Mouse (Mus musculus) retina, adult 2 months (tissue): ENCODE data around the gene Gpr21.
"Not testable (repeated sequence)": the region's sequence is repeated elsewhere in the genome, so short reads cannot be mapped to it uniquely, and the experiment has no call there.

Experiments used
- DNase-seq: peaks from one replicate; pipeline ENCODE4 v3.0.0-alpha.2; 2012; ENCODE audit warnings: low read depth, low spot score

Gpr21 gene

DNA sequence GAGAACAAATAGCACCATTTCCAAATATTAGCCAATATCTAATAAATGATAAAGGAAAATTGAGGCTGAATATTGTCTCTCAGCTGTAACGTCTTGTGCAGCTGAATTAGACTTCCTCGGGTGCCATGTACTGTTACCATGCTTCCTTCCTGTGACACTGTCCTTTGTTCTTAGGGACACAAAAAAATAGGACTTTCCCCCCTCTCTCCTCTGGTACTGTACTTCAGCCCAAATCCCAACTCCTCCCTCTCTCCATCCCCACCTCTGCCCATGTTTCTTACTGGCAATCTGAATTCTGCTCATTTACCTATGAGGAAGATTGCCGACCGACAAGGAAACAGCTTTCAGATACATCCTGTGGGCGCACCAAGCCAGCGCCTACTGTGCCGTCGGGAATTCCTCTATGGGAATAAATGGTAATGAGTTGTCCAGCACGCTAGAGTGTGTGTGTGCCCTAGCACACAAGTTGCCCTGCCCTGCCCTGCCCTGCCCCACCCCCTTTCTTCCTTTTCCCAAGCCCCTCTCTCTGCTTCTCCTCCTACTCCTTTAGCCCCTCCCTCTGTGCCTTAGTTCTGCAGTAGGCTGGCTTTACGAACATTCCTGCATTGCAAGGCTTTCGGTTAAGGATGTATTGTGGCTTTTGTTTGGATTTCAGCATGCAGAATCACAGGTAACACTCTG lies at the start of gene Gpr21:
TSS of gene Gpr21 (plus strand) at position 303 of the 681 bp plus-strand sequence.
- DNase-seq, result no peak

DNA sequence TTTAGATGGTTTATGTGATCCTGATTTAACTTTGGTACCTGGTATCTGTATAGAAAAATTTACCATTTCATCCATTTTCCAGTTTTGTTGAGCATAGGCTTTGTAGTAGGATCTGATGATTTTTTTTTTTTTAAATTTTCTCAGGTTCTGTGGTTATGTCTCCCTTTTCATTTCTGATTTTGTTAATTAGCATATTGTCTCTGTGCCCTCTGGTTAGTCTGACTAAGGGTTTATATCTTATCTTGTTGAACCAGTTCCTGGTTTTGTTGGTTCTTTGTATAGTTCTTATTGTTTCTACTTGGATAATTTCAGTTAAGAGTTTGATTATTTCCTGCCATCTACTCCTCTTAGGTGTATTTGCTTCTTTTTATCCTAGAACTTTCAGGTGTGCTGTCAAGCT lies 36.6 kb upstream of the Gpr21 start:
- DNase-seq, result no peak

DNA sequence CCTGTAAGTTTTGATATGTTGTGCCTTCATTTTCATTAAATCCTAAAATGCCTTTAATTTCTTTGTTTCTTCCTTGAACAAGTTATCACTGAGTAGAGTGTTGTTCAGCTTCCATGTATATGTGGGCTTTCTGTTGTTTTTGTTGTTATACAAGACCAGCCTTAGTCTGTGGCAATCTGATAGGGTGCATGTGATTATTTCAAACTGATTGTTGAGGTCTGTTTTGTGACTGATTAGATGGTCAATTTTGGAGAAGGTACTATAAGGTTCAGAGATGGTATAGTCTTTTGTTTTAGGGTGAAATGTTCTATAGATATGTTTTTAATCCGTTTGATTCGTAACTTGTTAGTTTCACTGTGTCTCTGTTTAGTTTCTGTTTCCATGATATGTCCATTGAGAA lies 36.1 kb upstream of the Gpr21 start:
- no peak for DNase-seq

DNA sequence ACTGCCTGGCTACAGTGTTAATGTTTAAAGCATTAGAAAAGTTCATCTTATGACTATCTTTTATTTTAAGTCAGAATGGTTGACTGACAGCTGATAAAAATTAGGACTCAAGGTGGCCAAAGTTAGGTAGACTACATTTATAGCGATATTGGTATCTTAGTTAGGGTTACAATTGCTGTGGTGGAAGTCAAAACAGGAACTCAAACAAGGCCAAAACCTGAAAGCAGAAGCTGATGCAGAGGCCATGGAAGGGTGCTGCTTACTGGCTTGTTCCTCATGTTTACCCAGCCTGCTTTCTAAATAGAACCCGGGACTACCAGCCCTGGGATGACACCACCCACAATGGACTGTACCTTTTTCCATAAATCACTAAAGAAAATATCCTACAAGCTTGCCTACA lies 32.0 kb upstream of the Gpr21 start:
- DNase-seq, result no peak

DNA sequence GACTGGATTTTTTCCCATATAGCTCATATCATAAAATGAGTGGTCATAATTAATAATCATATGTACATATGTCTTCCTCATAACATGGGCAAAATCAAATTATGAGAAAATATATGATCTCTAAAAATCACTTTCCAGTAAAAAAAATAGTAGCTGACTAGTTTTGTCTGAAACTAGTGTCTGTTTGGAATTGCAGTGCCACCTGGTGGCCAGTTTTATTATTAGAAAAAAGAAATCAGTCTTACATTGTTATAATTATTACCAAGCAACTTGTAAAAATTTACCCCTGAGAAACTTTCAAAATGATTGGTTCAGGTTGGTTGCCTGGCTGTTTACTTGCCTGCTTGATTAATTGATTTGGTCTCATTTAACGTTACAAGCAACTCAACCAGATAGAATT lies 30.8 kb upstream of the Gpr21 start:
- peak; percentile 23 for DNase-seq

DNA sequence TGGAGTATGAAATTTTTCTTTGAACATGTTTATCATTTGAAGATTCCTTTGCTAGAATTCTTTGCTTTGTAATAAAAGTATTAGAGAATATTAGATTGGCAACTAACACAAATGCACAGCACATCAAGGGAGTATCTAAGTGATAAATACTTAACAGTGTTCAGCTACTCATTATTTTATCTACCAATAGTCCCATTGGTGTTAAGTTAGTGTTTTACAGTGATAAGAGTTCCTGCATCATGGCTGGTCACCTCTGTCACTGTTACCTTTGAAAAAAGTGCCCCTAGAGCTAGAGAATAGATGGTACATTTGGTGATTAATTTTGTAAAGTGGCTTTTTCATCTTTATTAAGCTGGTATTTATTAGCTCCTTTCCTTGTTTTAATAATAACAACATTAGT lies 29.7 kb upstream of the Gpr21 start:
- DNase-seq, result no peak

DNA sequence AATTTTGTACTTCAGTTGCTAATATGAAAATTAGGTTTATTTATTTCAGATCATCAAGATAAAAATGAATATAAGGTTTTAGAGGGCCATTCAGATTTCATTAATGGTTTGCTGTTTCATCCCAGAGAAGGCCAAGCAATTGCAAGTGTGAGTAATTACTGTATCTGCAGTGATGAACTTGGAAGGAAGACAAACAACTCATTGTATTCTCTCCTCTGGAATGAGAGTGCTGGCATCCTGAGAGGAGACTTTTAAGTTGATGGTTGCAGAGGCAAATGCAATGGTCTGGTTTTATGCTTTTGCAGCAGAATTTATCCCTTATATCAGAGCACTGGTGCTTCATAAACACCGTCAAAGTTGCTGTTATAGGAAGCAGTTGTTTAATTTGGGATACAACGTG lies 27.2 kb upstream of the Gpr21 start:
- DNase-seq, result no peak

DNA sequence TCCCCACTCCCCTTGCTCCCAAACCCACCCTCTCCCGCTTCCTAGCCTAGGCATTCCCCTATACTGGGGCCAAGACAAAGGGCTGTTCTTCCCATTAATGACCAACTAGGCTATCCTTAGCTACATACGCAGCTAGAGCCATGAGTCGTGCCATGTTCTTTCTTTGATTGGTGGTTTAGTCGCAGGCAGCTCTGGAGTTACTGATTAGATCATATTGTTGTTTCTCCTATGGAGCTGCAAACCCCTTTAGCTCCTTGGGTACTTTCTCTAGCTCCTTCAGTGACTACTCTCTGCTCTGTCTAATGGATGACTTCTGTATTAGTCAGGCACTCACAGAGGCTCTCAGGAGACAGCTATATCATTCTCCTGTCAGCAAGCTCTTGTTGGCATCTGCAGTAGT lies 18.8 kb upstream of the Gpr21 start:
- DNase-seq, result no peak

DNA sequence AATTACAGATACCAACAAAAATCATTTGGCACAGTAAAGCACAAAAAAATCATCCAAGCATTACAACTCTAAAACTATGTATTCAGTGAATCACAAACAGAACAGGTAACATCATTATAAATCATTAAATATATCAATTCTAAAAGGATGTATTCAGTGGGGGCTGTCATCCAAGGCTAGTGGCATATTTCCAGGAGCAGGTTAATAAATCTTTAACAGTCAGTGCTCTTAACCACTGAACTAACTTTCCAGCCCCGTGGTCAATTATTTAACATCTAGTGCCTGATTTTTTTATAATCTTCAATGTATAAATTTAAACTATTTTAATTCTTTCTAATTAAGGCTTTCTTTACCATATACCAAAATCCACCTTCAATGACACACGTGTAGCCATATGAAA lies 10.3 kb upstream of the Gpr21 start:
- not testable (repeated sequence) for DNase-seq

DNA sequence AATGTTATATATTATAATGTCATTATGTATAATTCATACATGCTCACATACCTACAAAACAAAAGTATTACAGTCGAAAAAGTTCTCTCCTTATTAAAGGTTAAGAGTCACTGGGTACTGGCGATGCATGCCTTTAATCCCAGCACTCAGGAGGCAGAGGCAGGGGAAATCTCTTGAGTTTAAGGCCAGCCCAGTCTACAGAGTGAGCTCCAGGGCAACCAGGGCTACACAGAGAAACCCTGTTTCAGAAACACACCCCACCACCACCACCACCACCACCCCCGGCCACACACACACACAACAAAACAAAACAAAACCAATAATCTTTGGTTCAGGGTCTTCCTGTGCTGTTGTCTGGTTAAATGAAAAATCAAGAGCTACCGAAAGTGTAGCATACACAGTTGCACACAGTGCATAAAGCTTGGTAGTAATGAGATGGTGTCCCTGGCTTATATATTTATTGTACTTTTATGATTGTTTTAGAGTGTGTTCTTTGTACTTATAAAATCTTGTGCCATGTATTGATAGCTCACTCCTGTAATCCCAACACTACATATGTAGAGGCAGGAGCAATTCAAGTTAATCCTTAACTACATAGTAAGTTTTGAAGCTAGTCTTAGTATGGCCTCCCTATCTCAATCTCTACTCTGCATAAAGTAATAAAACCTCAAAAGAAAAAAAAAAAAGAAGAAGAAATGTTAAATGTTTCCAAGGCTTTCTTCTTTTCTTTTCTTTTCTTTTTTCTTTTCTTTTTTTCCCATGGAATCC lies 4.8 kb upstream of the Gpr21 start:
- no peak for DNase-seq

DNA sequence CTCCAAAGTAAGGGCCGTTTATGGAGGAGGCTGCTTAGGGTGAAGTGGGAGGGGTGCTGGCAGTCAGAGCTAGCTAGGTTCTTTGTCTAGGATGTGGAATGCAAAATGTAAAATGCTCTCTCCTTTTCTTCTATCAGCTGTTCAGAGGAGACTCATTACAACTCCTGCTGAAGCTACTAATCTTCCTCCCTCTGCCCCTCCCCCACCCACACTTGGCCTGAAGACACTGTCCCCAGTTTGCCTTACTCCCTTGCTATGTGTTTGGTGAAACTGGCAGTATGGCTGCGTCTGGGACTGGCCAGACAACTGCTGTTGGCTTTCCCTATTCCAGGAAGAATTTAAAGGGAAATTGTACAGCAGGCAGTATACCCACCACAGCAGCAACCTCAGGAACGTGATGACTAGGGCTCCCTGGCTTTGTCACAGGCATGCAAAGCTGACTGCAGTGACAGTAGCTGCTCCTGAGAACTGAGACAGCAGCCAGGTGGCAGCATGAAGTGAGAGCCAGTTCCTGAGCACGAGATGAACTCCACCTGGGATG lies 860 bp downstream of the Gpr21 start:
- DNase-seq, result no peak

DNA sequence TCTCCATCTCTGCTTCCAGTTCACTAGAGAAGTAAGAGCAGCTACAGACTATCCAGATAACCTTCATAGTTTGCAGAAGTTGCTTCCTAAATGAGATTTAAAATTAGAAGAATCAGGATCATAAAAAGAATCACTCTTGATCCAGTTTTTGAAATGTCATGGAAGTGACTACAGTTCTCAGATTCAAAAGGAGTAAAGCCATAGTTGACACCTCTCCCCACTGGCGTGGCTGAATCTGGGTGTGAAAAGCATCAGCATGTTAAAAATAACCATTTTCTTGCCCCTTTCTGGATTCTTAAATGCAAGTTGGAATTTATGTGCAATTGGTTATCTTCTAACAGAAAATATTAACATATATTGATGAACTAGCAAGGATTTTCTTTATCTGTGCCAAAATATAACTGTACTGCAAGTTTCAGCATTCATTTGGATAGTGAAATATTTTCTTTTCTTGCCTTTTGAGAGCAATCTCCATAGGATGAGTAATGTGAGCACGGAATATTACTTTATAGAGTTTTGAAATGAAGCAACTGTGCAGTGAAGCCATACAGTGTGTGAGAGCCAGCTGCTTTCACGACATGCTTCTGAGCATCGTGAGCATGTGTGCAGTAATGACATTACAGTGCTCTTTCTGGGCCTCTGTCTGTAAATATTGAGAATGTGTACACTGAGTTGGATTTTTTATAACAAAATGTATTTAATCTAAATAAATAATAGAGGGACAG lies 2.6 kb downstream of the Gpr21 start:
- DNase-seq, result no peak

DNA sequence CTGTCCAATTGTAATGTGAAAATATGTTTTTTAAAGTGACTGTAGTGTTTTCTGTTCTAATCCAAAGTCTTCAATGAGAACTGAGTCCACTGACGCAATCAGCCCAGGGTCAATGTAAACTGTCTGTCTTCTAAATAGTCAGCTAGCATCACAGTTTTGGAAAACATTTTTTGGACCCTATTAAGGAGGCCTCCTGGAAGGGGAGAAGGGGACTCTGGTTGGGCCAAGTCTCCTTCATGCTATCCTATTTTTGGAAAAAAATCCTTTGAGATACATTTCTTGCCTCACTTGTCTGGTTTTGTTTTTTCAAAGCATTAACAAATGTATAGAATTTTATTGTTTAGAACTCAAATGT lies 3.1 kb downstream of the Gpr21 start:
- DNase-seq, result no peak

DNA sequence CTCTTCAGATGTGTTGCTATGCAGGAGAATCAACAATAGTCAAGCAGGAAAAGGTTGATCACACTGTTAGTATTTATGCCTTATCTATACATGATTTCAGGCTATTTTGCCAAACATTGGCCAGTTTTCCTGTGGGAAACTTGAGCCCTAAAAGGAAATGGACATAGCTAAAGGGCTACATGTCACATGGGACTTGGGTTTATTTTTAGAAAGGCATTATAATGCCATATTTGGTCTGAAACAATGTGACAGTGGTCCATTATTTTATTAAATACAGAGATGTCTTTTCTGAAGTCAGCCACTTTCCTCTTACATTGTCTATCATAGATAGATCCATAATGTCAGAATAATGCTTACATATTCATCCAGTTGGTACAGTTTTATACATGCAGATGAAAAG lies 11.5 kb downstream of the Gpr21 start:
- no peak for DNase-seq

DNA sequence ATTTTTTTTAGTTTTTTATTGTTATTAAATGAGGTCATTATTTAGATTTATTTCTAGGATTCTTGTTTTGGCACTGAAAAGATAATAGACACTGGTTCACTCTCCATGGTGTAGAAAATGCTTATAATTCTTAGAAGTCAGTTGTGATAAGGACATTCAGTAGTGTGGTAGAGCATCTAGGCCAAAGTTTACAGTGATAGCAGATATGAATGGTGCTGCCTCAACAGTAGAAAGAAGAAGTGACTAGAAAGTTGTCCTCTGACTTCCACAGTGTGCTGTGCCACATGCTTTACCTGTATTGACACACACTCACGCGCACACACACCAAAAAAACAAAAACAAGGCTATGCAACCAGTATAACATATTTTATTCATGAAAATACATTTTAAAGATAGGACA lies 13.3 kb downstream of the Gpr21 start:
- no peak for DNase-seq

DNA sequence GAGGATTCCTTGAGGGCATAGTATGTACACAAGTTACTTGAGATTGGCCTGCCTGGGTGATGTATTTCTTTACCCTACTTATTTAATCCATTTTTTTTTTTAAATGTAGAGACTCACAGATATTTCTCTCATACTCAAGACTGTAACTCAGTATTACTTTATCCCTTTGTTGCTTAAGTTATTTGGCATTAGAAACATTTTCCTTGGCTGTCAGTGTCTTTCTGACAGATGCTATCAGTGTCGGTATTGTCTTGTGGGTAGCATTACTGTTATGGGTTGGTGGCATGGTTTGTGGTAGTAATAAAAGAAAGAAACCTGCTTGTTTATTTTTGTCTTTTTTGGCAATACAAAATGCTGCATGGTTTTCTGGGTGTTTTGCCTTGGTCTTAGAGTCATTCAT lies 14.6 kb downstream of the Gpr21 start:
- no peak for DNase-seq

DNA sequence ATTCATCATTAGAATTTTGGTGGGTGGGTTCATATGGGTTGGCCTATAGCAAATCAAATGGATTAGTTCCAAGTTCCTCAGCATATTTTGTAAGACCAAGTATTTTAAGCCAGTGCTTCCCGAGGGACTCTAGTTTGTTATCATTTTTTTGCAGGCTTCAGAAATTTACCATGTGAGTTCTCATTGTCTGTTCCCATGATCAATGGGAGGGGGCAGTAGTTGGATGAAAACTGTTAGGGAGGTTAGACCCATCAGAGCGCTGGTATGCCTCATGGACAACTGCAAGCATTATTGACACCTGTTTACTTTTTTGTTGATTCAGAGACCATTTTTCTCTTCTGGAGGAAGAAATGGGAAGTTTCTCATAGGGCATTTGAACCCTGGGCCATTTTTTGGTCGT lies 15.5 kb downstream of the Gpr21 start:
- no peak for DNase-seq

DNA sequence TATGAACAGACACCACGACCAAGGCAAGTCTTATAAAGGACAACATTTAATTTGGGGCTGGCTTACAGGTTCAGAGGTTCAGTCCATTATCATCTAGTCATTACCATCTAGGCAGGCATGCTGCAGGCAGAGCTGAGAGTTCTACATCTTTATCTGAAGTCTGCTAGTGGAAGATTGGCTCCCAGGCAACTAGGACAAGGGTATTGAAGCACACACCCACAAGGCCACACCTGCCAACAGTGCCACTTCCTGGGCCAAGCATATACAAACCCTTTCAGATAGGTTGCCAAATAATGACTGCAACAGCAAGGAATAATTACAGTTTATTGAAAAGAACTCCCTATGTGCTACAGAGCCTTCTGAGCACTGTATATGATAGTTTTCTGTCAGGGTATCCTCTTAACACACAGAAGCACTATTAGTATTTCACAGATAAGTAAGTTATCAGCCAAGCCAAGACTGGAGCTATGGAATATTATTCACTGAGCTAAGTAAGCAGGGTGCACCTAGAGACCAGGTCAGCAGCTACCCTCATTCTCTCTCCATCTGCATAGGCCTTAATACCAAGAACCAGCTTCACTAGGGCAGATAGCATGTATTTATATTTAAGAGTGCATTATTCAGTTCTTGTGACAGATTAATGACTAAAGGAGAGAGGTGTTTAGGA lies 33.3 kb downstream of the Gpr21 start:
- DNase-seq, result no peak

DNA sequence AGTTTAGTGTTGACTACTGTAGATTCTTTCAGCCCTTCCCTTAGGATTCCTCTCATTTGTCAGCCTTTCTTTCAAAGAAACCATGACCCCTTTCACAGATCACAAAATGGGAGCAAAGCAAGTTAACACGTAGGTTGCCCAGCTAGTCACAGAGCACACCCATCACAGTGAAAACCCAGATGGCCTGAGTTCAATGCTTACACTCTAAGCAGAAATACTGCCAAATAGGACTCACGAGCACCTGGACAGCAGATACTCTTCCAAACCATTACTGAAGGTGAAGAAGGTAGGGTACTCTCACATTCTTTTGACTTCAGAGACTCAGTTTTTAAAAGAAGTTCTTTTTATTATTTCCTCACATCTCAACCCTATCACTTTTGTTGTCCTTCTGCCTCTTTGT lies 40.2 kb downstream of the Gpr21 start:
- DNase-seq, result no peak

DNA sequence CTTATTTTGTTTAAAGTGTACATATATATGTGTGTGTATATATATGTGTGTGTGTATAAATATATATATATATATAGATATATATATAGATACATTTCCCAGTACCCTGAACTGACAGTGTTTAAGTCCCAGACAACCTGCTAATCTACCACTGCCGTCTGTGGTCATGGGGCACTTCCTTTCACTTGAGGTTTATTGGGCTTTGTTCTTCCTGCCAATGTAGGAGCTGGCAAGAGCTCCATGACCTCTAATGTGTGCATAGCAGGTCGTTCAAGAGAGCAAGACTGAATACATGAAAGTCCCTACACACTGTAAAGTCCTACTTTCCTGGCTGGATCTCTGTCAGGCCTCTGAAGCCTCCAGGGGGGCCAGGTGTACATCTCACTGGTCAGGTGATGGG lies 49.4 kb downstream of the Gpr21 start:
- no peak for DNase-seq

DNA sequence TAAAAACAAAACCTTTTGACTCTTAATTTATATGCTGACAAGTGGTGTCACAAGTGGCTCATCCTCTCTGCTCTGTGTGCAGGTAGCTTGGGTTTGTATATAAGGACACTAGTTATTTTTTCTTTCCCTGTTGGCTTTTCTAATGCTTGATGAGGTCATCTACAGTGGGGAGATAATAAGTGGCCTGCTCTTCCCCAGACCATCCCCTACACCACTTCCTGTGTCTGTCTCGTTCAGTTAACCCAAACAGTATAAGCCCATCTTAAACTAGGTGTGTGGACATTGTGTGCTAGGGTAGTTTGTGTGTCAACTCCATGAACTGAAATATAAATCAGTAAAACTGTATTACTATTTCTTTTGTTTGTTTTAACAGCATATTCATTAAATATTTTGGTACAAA lies 49.9 kb downstream of the Gpr21 start:
- no peak for DNase-seq

DNA sequence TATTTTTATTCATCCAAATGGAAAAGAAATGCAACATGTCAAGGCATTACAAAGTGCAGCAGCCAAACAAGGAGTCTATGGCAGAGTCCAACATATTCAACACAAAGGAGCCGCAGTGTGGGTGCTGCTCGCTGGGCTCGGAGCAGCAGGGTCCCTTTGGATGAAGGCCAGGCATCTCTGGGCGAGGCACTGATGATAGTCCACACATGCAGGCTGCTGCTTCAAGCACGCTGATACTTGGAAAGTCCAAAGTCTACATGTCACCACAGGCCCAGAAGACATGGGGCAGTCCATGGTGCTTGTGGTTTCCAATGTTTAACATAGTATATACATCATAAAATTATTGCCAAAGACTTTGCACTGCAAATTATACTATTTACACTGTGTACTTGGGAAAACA lies 53.8 kb downstream of the Gpr21 start:
- no peak for DNase-seq
